Mouse (Mus musculus): Measurements from ENCODE around the gene Adam11. TPM values are rescaled to one million over a fixed set of nuclear protein-coding genes. Genes with fewer than 3 reads are reported as not detected.
A peak's percentile ranks its signal among the peaks of the same experiment; 100 is the strongest.

The Adam11 gene
- total and polyA plus RNA-seq, 2 experiments from 2014 or later: 22.3 to 46.9 TPM

- peaks cover 5% of the 10 kb centered on the region; the same call in 1 of the 2 replicates for H3K4me1 ChIP-seq (ENCODE audit: insufficient read depth, low read length)
- ATAC-seq (ENCODE audit: low FRiP score) (no peak), DNase-seq (ENCODE audit: low spot score) (no peak)
- H3K9ac ChIP-seq (replicated peaks; ENCODE audit: low read length, poor library complexity, severe bottlenecking): no peak overlapping the region
- TF ChIP-seq CTCF (IDR thresholded peaks at IDR 0.05): no peak
- H3K4me3 ChIP-seq (ENCODE audit: low read depth, low read length): no peak overlapping the region
- no peaks in the 10 kb centered on the region for H3K27me3 ChIP-seq (ENCODE audit: insufficient read depth, low read length)
- no peak overlapping the region for H3K27ac ChIP-seq (ENCODE audit: low read depth, low read length)
- no peak overlapping the region for H3K4me2 ChIP-seq (ENCODE audit: low read depth, low read length, poor library complexity, severe bottlenecking)
- H3K36me3 ChIP-seq (ENCODE audit: insufficient read depth, low read length): no peaks in the 10 kb centered on the region
- H3K9me3 ChIP-seq (ENCODE audit: low read length): no peaks in the 10 kb centered on the region
- 70% methylated on average over 6 of the region's 6 CpGs for WGBS
These were observed 7.9 kb downstream of the Adam11 start for GRCm38 (mm10) chr11:102769141-102769540.

GRCm38 (mm10) chr11:102769993-102770661, 8.9 kb downstream of the Adam11 start:
- WGBS: 88% methylated on average over 12 of the region's 12 CpGs
- no peaks in the 10 kb centered on the region for H3K9me3 ChIP-seq (ENCODE audit: low read length)
- H3K36me3 ChIP-seq (ENCODE audit: insufficient read depth, low read length): no peaks in the 10 kb centered on the region
- H3K27ac ChIP-seq (ENCODE audit: low read depth, low read length): no peak overlapping the region
- DNase-seq (ENCODE audit: low spot score) (no peak), ATAC-seq (ENCODE audit: low FRiP score) (no peak)
- no peak overlapping the region for H3K4me3 ChIP-seq (ENCODE audit: low read depth, low read length)
- H3K4me2 ChIP-seq (ENCODE audit: low read depth, low read length, poor library complexity, severe bottlenecking): no peak overlapping the region
- H3K27me3 ChIP-seq (ENCODE audit: insufficient read depth, low read length): no peaks in the 10 kb centered on the region
- peaks cover 5% of the 10 kb centered on the region; the same call in 1 of the 2 replicates for H3K4me1 ChIP-seq (ENCODE audit: insufficient read depth, low read length)
- no peak overlapping the region for H3K9ac ChIP-seq (replicated peaks; ENCODE audit: low read length, poor library complexity, severe bottlenecking)
- TF ChIP-seq CTCF (IDR thresholded peaks at IDR 0.05): no peak

GRCm38 (mm10) chr11:102770662-102771435, 9.6 kb downstream of the Adam11 start:
- no peak for TF ChIP-seq CTCF (IDR thresholded peaks at IDR 0.05)
- Histone ChIP-seq H3K9me3 (ENCODE audit: low read length) (no peaks in the 10 kb centered on the region), H3K36me3 (ENCODE audit: insufficient read depth, low read length) (peaks cover 4% of the 10 kb centered on the region; the same call in 1 of the 2 replicates), H3K4me1 (ENCODE audit: insufficient read depth, low read length) (peaks cover 5% of the 10 kb centered on the region; the same call in 1 of the 2 replicates), H3K4me2 (ENCODE audit: low read depth, low read length, poor library complexity, severe bottlenecking) (no peak overlapping the region), H3K27me3 (ENCODE audit: insufficient read depth, low read length) (no peaks in the 10 kb centered on the region), H3K9ac (replicated peaks; ENCODE audit: low read length, poor library complexity, severe bottlenecking) (no peak overlapping the region), H3K27ac (ENCODE audit: low read depth, low read length) (no peak overlapping the region), H3K4me3 (ENCODE audit: low read depth, low read length) (no peak overlapping the region)
- ATAC-seq (ENCODE audit: low FRiP score) (no peak), DNase-seq (ENCODE audit: low spot score) (no peak)
- 51% methylated on average over 15 of the region's 15 CpGs for WGBS

DNA sequence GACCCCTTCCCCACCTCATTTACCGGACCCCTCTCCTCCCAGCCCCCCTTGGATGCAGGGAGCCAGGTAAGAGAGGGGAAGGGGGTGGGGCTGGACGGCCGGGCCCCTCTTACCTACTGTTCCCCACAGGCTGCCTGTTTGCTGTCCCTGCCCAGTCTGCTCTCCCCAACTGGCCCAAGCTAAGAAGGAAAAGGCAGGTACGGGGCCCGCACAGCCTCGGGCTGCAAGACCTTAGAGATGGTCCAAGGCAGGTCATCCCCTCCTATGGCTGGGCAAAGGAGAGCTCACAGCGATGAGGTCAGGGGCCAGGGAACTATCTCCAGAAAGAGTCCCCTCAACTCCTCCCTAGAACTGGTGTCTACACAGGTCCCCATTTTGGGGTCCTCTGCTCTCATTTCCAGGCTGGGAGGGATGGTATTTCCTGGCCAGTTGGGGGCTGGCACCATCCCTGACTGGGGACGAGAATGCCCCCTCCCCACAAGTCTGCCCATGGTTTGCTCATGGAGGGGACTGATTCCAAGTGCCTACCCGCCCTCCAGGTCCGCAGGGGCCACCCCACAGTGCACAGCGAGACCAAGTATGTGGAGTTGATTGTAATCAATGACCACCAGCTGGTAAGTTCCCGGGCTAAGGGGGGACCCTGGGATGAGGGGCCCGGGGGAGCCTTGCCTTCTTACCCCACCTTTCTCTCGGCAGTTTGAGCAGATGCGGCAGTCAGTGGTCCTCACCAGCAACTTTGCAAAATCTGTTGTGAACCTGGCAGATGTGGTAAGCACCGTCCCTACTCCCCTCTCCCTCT, 10.9 kb downstream of the Adam11 start:
- Histone ChIP-seq H3K4me2 (ENCODE audit: low read depth, low read length, poor library complexity, severe bottlenecking) (no peak overlapping the region), H3K27ac (ENCODE audit: low read depth, low read length) (no peak overlapping the region), H3K27me3 (ENCODE audit: insufficient read depth, low read length) (no peaks in the 10 kb centered on the region), H3K9me3 (ENCODE audit: low read length) (no peaks in the 10 kb centered on the region), H3K36me3 (ENCODE audit: insufficient read depth, low read length) (peaks cover 16% of the 10 kb centered on the region), H3K4me3 (ENCODE audit: low read depth, low read length) (no peak overlapping the region), H3K4me1 (ENCODE audit: insufficient read depth, low read length) (peaks cover 5% of the 10 kb centered on the region; the same call in 1 of the 2 replicates), H3K9ac (replicated peaks; ENCODE audit: low read length, poor library complexity, severe bottlenecking) (0 out of 2 replicates have a peak overlapping the region, but pooled peaks have one; percentile 36)
- WGBS: 23% methylated on average over 16 of the region's 16 CpGs
- no peak for ATAC-seq (ENCODE audit: low FRiP score)
- no peak for DNase-seq (ENCODE audit: low spot score)
- no peak for TF ChIP-seq CTCF (IDR thresholded peaks at IDR 0.05)

DNA sequence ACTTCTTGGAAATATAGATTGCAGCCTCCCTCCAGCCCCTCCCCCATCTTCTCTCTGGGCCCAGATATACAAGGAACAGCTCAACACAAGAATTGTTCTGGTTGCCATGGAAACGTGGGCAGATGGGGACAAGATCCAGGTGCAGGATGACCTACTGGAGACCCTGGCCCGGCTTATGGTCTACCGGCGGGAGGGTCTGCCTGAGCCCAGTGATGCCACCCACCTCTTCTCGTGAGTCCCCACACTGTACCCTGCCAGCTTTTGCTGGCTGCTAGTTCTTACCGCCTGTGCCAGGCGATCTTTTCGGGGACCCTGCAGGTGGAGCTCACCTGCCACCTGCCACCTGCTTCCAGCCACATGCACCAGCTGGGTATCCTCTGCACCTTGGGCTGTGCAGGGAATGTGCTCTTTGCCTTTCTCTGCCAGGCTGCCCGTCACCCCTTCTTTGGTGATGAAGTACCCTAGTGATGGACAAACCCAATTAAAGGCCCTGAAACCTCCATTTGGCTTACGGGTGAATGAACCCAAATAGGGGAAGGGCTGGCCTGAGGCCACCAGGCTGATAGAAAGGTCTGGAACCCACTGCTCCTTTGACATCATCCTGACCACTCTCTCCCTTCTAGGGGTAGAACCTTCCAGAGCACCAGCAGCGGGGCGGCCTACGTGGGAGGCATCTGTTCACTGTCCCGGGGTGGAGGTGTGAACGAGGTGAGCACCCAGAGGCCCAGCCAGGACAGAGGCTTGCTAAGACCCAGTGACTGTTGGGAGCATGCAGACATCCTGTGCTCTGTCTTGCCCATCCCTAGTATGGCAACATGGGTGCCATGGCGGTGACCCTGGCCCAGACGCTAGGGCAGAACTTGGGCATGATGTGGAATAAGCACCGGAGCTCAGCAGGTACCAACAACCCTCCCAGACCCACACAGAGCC, 11.8 kb downstream of the Adam11 start:
- WGBS: 65% methylated on average over 18 of the region's 18 CpGs
- no peak overlapping the region for H3K4me3 ChIP-seq (ENCODE audit: low read depth, low read length)
- H3K36me3 ChIP-seq (ENCODE audit: insufficient read depth, low read length): peaks cover 21% of the 10 kb centered on the region
- H3K9me3 ChIP-seq (ENCODE audit: low read length): no peaks in the 10 kb centered on the region
- H3K9ac ChIP-seq (replicated peaks; ENCODE audit: low read length, poor library complexity, severe bottlenecking): no peak overlapping the region
- 0 out of 2 replicates have a peak, but pooled peaks have one; percentile 2 for TF ChIP-seq CTCF (IDR thresholded peaks at IDR 0.05)
- H3K27me3 ChIP-seq (ENCODE audit: insufficient read depth, low read length): no peaks in the 10 kb centered on the region
- peaks cover 5% of the 10 kb centered on the region; the same call in 1 of the 2 replicates for H3K4me1 ChIP-seq (ENCODE audit: insufficient read depth, low read length)
- DNase-seq (ENCODE audit: low spot score) (no peak), ATAC-seq (ENCODE audit: low FRiP score) (no peak)
- no peak overlapping the region for H3K4me2 ChIP-seq (ENCODE audit: low read depth, low read length, poor library complexity, severe bottlenecking)
- H3K27ac ChIP-seq (ENCODE audit: low read depth, low read length): peak overlapping the region; percentile 90
